Mouse (Mus musculus) forebrain, embryonic 12.5 days (tissue): ENCODE results near the gene Epb41l2. TPM values are rescaled to one million over a fixed set of nuclear protein-coding genes. Genes with fewer than 3 reads are reported as not detected.

Source experiments
- ATAC-seq: fragments of 200-750 bp; cut with Nextera tagmentation; 2 replicates; pipeline ENCODE4 v1.8.0; 2017; ENCODE audit warnings: moderate TSS enrichment; ENCODE audit not compliant: low FRiP score
- H3K27ac ChIP-seq: fragments of 300-500 bp; sonication (generic); 2 replicates; pipeline ENCODE4 v1.5.1; 2016; ENCODE audit warnings: mild to moderate bottlenecking
- H3K27me3 ChIP-seq: fragments of 300-500 bp; sonication (generic); 2 replicates; pipeline ENCODE4 v1.6.1; 2016; ENCODE audit warnings: mild to moderate bottlenecking
- H3K36me3 ChIP-seq: fragments of 300-500 bp; sonication (generic); replicated peaks from 2 replicates; pipeline ENCODE4 v1.6.1; 2016; ENCODE audit warnings: mild to moderate bottlenecking
- H3K4me1 ChIP-seq: fragments of 300-500 bp; sonication (generic); 2 replicates; pipeline ENCODE4 v1.6.1; 2016
- H3K4me2 ChIP-seq: fragments of 300-500 bp; sonication (generic); 2 replicates; pipeline ENCODE4 v1.6.1; 2016; ENCODE audit warnings: mild to moderate bottlenecking, moderate library complexity
- H3K4me3 ChIP-seq: fragments of 300-500 bp; sonication (generic); replicated peaks from 2 replicates; pipeline ENCODE4 v1.5.1; 2016; ENCODE audit warnings: mild to moderate bottlenecking
- H3K9ac ChIP-seq: fragments of 300-500 bp; sonication (generic); 2 replicates; pipeline ENCODE4 v1.6.1; 2016; ENCODE audit warnings: mild to moderate bottlenecking
- H3K9me3 ChIP-seq: fragments of 300-500 bp; sonication (generic); 2 replicates; pipeline ENCODE4 v1.6.1; 2016
- WGBS: fragments of 180-500 bp; shearing (Covaris S2); methylation state at CpG from one replicate; pipeline ENCODE4 v1.1.7; 2016; 5-methylcytosine and 5-hydroxymethylcytosine counted together
- polyA plus RNA-seq: library from polyadenylated mRNA; unstranded; fragments of >200 nt; fragmentation: Nextera tagmentation; extraction: Ambion mirVana; gene quantifications from 2 replicates; pipeline ENCODE4 v1.2.1, GENCODE M21; 2016

The Epb41l2 gene
- 39.2 and 42.7 TPM in 2 replicates for polyA plus RNA-seq

DNA sequence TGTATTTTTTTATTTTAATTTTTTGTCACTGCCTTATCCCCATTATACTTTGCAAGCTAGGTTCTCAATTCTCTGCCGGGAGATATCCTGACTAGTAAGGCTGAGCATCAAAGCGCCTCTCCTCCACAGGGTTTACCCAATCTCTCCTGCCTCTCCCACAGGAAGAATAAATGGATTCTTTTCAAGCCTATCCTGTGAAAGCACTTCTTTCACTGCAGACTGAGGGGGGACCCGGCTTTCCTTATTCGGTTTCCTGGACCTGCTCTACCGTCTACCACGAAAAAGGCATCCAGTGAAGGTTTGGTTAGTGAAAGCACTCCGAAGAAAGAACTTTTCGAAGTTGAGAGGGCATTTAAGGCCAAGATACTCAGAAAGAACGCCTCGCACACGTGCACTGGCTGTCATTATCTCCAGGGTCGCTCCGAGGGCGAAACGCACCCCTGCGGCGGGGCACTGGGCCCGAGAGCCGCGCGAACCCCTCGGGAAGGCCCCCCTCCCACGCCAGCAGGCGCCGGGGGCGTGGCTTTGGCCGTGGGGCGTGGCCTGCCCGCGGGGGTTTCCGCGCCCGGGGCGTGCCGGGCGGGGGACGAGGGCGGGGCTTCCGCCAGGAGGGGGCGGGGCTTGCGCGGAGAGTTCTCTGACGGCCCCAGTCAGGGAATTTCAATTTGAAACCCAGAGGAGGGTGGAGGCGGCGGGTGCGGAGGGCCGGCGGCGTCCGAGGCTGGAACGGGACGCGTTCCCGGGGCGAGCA lies at the start of gene Epb41l2:
TSS of gene Epb41l2 (plus strand) at position 591 of the 751 bp plus-strand sequence.
- H3K9ac ChIP-seq, result peak within 1 kb of the TSS; percentile 85
- peak; percentile 95 for ATAC-seq
- H3K4me2 ChIP-seq, result peak within 1 kb of the TSS; percentile 88
- H3K9me3 ChIP-seq, result no peaks in the 10 kb centered on the region
- H3K27me3 ChIP-seq, result no peaks in the 10 kb centered on the region
- H3K4me1 ChIP-seq, result peaks cover 15% of the 10 kb centered on the region
- peak within 1 kb of the TSS; percentile 89 for H3K4me3 ChIP-seq
- H3K36me3 ChIP-seq, result no peaks in the 10 kb centered on the region
- WGBS, result under 1% methylated on average over 55 of the region's 55 CpGs
- H3K27ac ChIP-seq, result peak within 1 kb of the TSS; percentile 70

DNA sequence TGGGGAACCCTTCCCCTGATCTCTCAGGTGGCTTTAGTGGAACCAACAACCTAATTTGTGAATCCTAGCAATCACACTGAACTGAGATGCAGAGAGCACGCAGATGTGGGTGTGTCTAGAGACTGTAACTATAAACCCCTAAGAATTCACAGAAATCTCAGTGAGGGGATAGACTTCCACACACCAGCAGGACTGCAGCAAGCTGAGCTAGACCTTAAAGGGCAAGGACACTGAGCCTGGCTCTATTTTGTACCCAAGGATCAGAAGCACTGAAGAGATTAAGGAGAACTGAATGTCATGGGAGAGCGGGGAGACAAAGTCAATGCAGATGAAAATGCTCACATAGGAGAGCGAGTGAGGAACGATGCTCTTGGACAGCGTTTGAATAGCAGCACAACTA lies 49.6 kb upstream of the Epb41l2 start:
- H3K4me2 ChIP-seq, result no peak overlapping the region
- no peak overlapping the region for H3K4me3 ChIP-seq
- H3K27ac ChIP-seq, result no peak overlapping the region
- H3K27me3 ChIP-seq, result no peaks in the 10 kb centered on the region
- H3K9me3 ChIP-seq, result no peaks in the 10 kb centered on the region
- ATAC-seq, result no peak
- H3K9ac ChIP-seq, result no peak overlapping the region
- no peaks in the 10 kb centered on the region for H3K36me3 ChIP-seq
- peaks cover 9% of the 10 kb centered on the region for H3K4me1 ChIP-seq
- 78% methylated on average over 5 of the region's 5 CpGs for WGBS

DNA sequence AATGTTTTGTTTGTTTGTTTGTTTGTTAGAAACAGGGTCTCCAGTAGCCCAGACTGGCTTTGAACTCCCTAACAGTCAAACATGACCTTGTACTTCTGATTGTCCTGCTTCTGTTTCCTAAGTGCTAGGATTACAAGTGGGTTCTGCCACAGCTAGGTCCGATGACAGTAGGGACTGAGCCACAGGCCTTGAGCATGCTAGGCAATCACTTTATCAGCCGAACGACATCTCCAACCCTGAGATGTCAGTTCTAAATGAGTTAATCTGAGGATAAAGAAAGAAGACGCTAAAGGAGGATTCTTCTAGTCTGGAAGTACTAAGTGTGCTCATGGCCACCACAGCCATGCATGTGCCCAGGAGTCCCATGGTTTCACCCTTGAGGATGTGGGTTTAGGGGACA lies 48.9 kb upstream of the Epb41l2 start:
- Histone ChIP-seq H3K9ac (no peak overlapping the region), H3K9me3 (no peaks in the 10 kb centered on the region), H3K4me3 (no peak overlapping the region), H3K4me2 (no peak overlapping the region), H3K4me1 (peaks cover 9% of the 10 kb centered on the region), H3K36me3 (no peaks in the 10 kb centered on the region), H3K27ac (no peak overlapping the region), H3K27me3 (no peaks in the 10 kb centered on the region)
- 82% methylated on average over 4 of the region's 4 CpGs for whole genome bisulfite sequencing
- ATAC-seq, result no peak

DNA sequence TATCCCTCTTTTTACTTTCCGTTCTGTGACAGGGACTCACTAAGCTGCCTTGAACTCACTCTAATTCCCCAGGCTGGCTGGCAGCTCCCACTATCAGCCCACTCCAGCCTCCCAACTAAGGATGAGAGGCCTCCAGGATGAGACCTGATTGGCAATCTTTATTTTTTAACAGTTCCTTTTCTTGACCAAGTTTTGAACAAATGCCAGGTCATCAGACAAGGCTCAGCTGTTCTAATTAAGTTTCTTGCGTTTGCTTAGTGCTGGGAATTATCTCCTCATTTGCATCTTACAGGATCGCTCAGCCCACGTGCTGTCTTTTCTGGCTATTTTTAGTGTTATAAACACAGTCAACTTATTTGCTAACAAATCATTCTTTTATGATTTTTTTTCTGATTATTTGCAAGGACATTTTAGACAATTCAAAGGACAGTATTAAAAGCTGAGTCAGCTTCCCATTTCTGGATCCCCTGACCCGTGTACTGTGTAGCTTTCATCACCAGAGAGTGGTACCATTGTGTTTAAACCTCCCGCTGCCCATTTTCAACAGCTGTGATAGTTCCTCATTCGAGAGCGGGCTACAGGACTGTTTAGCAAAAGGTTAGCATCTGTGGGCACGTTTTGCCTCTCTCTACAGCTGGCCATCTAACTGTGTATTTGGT lies 47.9 kb upstream of the Epb41l2 start:
- H3K9ac ChIP-seq, result no peak overlapping the region
- ATAC-seq, result peak; percentile 86
- no peaks in the 10 kb centered on the region for H3K9me3 ChIP-seq
- H3K27ac ChIP-seq, result 0 out of 2 replicates have a peak overlapping the region, but pooled peaks have one; percentile 32
- 20% methylated on average over 9 of the region's 9 CpGs for WGBS
- H3K27me3 ChIP-seq, result no peaks in the 10 kb centered on the region
- H3K4me2 ChIP-seq, result peak overlapping the region; percentile 9; the same call in 1 of the 2 replicates
- H3K4me3 ChIP-seq, result no peak overlapping the region
- H3K4me1 ChIP-seq, result peaks cover 9% of the 10 kb centered on the region
- no peaks in the 10 kb centered on the region for H3K36me3 ChIP-seq

DNA sequence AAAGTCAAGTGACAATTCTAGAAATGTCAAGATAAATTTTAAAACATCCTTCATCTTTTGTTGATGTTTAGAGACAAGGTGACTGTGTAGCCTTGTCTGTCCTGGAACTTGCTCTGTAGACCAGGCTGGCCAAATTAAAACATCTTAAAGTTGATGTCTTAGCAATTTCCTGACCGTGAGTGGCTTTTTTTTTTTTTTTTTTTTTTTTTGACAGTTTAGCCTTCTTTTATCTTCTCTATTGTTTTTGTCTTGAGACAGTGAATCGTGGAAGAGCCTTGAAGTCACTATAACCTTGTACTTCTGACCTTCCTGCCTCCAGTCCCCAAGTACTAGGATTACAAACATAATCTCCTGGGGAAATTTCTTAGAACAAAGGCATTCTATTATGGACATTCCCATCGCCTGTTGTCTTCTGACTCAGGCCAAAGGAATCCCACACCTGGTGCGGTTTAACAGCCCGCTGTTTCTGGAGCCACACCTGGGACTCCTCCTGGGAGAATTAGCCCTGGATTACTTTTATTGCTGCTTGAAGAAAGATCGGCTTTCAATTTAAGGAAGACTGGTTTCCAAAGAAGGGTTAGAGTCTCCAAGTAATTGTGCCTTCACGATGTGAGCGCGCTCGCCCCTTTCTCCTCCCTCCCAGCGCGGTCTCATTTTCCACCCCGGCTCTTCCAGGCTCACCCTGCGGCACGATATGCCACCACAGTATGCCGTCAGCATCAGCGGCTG lies 45.6 kb upstream of the Epb41l2 start:
- Histone ChIP-seq H3K36me3 (no peaks in the 10 kb centered on the region), H3K27me3 (no peaks in the 10 kb centered on the region), H3K4me1 (peaks cover 9% of the 10 kb centered on the region), H3K27ac (no peak overlapping the region), H3K4me2 (peak overlapping the region; percentile 22), H3K9me3 (no peaks in the 10 kb centered on the region), H3K9ac (no peak overlapping the region), H3K4me3 (no peak overlapping the region)
- ATAC-seq, result no peak
- WGBS, result 7% methylated on average over 17 of the region's 17 CpGs

DNA sequence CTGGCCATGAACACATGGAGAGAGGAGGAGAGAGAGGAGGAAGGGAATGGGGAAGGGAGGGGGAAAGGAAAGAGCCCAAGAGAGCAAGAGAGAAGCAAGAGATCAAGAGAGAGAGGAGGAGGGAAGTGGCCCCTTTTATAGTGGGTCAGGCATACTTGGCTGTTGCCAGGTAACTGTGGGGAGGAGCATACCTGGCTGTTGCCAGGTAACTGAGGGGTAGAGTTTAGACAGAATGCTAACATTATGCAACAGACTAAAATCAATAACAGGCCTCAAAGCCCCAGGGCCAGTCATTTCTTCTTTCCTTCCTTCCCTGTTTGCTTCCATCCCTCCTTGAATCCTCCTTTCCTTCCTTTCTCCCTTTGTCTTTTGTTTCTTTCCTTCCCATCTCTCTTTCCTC lies 41.9 kb upstream of the Epb41l2 start:
- Histone ChIP-seq H3K27me3 (no peaks in the 10 kb centered on the region), H3K9me3 (no peaks in the 10 kb centered on the region), H3K4me2 (no peak overlapping the region), H3K4me1 (no peaks in the 10 kb centered on the region), H3K4me3 (no peak overlapping the region), H3K27ac (no peak overlapping the region), H3K9ac (no peak overlapping the region), H3K36me3 (no peaks in the 10 kb centered on the region)
- no peak for ATAC-seq

DNA sequence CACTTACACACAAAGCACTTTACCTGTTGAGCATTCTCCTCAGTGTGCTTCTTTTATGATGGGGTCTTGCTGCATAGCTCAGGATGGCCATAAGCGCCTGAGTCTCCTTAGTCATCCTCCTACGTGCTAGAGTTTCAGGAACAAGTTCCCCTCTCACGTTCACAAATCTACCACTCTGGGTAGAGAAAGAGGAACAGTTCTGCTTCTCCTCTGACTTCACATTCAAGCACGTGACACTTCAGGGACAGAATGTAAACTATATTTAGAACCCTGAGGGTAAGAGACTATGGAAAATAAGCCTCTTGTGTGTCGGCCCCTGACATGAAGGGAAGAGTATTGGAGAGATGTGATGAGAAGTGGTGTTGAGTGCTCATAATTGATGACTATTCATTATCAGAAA lies 41.2 kb upstream of the Epb41l2 start:
- Histone ChIP-seq H3K4me2 (no peak overlapping the region), H3K36me3 (no peaks in the 10 kb centered on the region), H3K9me3 (no peaks in the 10 kb centered on the region), H3K9ac (no peak overlapping the region), H3K27me3 (no peaks in the 10 kb centered on the region), H3K4me1 (no peaks in the 10 kb centered on the region), H3K4me3 (no peak overlapping the region), H3K27ac (no peak overlapping the region)
- 84% methylated on average over 5 of the region's 5 CpGs for WGBS
- ATAC-seq, result no peak

DNA sequence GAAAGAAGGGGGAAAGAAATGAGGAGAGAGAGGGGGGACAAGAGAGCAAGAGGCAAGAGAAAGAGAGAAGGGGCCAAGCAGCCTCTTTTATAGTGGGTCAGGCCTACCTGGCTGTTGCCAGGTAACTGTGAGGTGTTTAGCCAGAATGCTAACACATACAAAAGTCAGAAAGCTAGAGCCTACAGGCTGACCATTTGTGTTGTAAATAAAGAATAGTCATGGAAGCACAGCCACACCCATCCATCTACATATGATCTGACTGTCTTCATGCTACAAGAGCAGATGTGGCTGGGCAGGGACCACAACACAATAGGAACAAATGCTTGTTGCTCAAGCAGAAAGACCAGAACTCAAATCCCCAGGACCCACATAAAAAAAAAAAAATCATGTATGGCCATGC lies 40.1 kb upstream of the Epb41l2 start:
- Histone ChIP-seq H3K9me3 (no peaks in the 10 kb centered on the region), H3K4me2 (no peak overlapping the region), H3K36me3 (no peaks in the 10 kb centered on the region), H3K9ac (no peak overlapping the region), H3K27ac (no peak overlapping the region), H3K4me3 (no peak overlapping the region), H3K27me3 (no peaks in the 10 kb centered on the region), H3K4me1 (no peaks in the 10 kb centered on the region)
- no peak for ATAC-seq

DNA sequence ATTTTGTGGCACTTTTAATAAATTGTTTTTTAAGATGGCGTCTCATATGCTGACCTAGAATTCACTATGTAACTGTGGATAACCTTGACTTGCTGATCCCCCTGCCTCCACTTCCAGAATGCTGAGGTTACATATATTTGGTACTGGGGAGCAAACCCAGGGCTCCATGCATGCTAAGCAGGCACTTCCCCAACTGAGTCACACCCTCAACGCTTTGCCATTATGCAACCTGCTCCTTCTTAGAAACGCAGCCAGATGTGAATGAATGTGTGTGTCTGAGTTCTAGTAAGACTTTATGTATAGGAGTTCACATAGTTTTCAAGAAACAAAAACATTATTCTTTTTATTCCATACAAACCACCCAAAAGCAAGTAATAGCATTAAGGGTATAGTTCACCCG lies 38.4 kb upstream of the Epb41l2 start:
- Histone ChIP-seq H3K27ac (no peak overlapping the region), H3K4me1 (no peaks in the 10 kb centered on the region), H3K36me3 (no peaks in the 10 kb centered on the region), H3K9ac (no peak overlapping the region), H3K4me2 (no peak overlapping the region), H3K27me3 (no peaks in the 10 kb centered on the region), H3K9me3 (no peaks in the 10 kb centered on the region), H3K4me3 (no peak overlapping the region)
- no peak for ATAC-seq
- WGBS, result 90% methylated on average over 4 of the region's 4 CpGs

DNA sequence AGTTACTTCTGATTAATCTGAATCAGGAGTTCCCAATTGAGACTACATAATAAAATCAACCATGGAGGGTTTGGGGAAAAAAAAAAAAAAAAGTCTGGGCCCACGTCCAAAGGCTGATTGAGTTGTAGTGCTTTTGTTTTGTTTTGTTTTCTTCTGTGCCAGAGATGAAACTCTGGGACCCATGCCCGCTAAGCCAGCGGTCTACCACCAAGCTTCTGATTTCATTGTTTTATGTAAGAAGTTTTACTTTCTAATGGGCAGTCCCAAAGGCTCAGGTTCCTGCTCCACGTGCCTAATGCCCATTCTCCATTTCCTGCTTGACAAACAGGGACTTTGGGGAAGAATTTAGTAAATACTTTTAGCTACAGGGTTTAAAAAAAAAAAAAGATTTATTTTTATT lies 33.9 kb upstream of the Epb41l2 start:
- Histone ChIP-seq H3K36me3 (no peaks in the 10 kb centered on the region), H3K4me2 (no peak overlapping the region), H3K27ac (no peak overlapping the region), H3K9me3 (no peaks in the 10 kb centered on the region), H3K4me3 (no peak overlapping the region), H3K27me3 (no peaks in the 10 kb centered on the region), H3K9ac (no peak overlapping the region), H3K4me1 (no peaks in the 10 kb centered on the region)
- ATAC-seq, result no peak
- WGBS, result 54% methylated on average over 4 of the region's 4 CpGs

DNA sequence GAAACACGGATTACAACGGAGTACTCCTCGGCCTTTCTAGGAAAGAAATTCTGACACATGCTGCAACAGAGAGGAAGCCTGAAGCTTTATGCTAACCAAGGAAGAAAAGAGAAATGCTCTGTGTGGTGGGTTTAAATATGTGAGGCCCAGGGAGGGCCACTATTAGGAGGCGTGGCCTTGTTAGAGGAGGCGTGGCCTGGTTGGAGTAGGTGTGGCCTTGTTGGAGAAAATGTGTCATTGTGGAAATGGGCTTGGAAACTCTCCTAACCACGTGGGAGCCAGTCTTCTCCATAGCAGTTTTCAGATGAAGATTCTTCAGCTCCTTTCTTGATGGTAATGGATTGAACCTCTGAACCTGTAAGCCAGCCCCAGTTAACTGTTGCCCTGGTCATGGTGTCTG lies 32.1 kb upstream of the Epb41l2 start:
- no peaks in the 10 kb centered on the region for H3K9me3 ChIP-seq
- no peak overlapping the region for H3K4me2 ChIP-seq
- 83% methylated on average over 6 of the region's 6 CpGs for WGBS
- ATAC-seq, result no peak
- H3K9ac ChIP-seq, result no peak overlapping the region
- H3K4me1 ChIP-seq, result no peaks in the 10 kb centered on the region
- no peak overlapping the region for H3K27ac ChIP-seq
- no peaks in the 10 kb centered on the region for H3K36me3 ChIP-seq
- H3K4me3 ChIP-seq, result no peak overlapping the region
- no peaks in the 10 kb centered on the region for H3K27me3 ChIP-seq

DNA sequence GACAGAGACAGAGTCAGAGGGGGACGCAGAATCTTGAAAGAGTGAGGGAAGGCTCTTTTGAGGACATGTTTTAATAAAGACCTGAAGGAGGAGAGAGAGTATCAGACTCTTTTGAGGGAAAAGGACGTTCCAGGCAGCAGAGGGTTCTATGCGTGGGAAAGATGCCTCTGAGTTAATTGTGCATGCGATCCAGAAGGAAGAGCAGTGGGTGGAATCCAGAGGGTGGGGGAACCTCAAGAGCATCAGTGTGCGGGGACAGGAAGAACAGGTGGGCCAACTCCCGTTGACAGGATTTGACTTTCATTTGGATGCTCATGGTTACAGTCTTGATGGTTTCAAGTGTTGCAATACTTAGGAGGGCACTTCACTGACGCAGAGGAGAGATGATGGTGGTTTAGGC lies 29.5 kb upstream of the Epb41l2 start:
- no peak overlapping the region for H3K9ac ChIP-seq
- no peaks in the 10 kb centered on the region for H3K36me3 ChIP-seq
- H3K27me3 ChIP-seq, result no peaks in the 10 kb centered on the region
- no peak for ATAC-seq
- H3K9me3 ChIP-seq, result no peaks in the 10 kb centered on the region
- H3K27ac ChIP-seq, result no peak overlapping the region
- no peak overlapping the region for H3K4me3 ChIP-seq
- no peaks in the 10 kb centered on the region for H3K4me1 ChIP-seq
- WGBS, result 89% methylated on average over 7 of the region's 7 CpGs
- no peak overlapping the region for H3K4me2 ChIP-seq
